Mouse (Mus musculus): ENCODE data around the gene Anapc15-ps. TPM values are rescaled to one million over a fixed set of nuclear protein-coding genes. Genes with fewer than 3 reads are reported as not detected.

Gene Anapc15-ps
- polyA plus RNA-seq, 1 experiment = not detected

DNA sequence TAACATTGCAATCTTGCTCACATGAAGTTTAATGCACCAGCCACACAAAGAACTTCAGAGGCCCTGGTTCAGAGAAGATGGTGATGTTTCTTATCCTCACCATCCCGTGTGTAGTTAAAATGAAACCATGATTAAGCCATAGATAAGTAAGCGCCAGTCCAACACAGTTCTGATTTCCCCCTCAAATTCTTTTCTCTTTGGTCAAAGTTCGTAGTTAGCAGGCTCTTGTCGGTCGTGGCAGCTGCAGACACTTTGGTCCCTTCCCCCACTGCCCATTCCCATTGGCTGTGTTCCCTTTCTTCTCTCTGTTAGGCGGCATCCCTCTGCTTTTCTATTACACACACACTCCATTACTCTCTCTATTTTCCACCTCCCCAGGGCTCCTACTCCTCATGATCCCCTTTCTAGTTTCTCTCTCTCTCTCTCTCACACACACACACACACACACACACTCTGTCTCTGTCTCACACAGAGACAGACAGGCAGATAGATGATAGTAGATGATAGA lies 14.4 kb downstream of the Anapc15-ps start:
- no peak overlapping the region for H3K27ac ChIP-seq (ENCODE audit: insufficient read depth, low read depth, low read length)
- DNase-seq = no peak
- no peak overlapping the region for H3K4me3 ChIP-seq (ENCODE audit: insufficient read depth, low read depth, low read length)
- H3K4me1 ChIP-seq (ENCODE audit: control insufficient read depth, insufficient read depth, low read length) = peaks cover 5% of the 10 kb centered on the region; the same call in 1 of the 2 replicates
- no peak for TF ChIP-seq CTCF (conservative IDR thresholded peaks at IDR 0.05; ENCODE audit: insufficient read depth, insufficient read length, low read depth, low read length)
- TF ChIP-seq POLR2A (IDR thresholded peaks at IDR 0.05; ENCODE audit: low read depth, low read length) = no peak
- no peaks in the 10 kb centered on the region for H3K27me3 ChIP-seq (replicated peaks; ENCODE audit: control insufficient read depth, insufficient read depth, low read length)
- H3K36me3 ChIP-seq (ENCODE audit: control insufficient read depth, insufficient read depth, low read length) = no peaks in the 10 kb centered on the region
- WGBS = 38% methylated on average over 6 of the region's 6 CpGs

DNA sequence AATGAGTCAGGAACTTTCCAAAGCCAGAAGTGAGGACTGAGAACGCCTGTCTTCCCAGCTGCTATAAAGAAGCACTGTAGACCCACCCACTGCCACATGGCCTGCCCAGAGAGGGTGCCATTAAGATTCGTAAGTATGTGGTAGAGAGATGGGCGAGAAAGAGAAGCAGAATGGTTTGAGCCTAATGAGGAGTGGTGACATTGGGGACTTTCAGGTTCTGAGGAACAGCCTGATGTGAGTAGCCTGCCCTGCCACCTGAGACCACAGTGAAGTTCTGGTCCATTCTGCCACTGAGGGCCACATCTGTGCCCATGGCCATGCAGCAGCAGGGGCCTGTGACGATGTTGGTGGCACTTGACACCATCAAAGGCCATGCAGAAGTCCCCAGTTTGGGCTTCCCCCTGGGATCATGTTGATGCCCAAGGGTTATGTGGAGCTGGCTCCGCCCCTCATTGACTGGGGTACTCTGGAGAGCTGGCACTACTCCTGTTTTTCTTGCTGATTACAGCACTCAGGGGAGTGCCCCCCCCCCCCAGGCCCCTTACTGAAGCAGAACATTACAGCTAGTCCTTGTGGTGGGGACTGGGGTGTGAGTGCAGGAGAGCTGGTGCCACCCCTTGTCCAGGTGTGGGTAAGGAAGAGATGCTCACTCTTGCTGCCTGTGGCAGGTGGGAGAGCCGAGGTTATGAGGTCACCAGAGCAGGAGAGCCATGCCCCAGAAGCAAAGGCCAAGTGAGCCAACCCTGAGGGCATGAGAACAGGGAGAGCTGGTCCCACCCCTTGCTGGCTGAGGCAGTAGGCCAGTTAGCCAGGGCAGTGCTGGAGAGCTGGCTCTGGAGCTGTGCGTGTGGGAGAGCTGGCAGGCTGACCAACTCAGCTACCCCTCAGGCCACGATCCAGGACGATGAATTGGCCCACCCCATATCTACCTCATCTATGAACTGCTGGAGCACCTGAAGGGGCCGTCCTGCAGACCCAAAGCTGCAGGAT lies 16.7 kb downstream of the Anapc15-ps start:
- no peaks in the 10 kb centered on the region for H3K36me3 ChIP-seq (ENCODE audit: control insufficient read depth, insufficient read depth, low read length)
- H3K4me1 ChIP-seq (ENCODE audit: control insufficient read depth, insufficient read depth, low read length) = peaks cover 5% of the 10 kb centered on the region; the same call in 1 of the 2 replicates
- peak; percentile 59 for DNase-seq
- no peak for TF ChIP-seq CTCF (conservative IDR thresholded peaks at IDR 0.05; ENCODE audit: insufficient read depth, insufficient read length, low read depth, low read length)
- H3K27ac ChIP-seq (ENCODE audit: insufficient read depth, low read depth, low read length) = no peak overlapping the region
- H3K27me3 ChIP-seq (replicated peaks; ENCODE audit: control insufficient read depth, insufficient read depth, low read length) = no peaks in the 10 kb centered on the region
- WGBS = 68% methylated on average over 10 of the region's 10 CpGs
- no peak overlapping the region for H3K4me3 ChIP-seq (ENCODE audit: insufficient read depth, low read depth, low read length)

DNA sequence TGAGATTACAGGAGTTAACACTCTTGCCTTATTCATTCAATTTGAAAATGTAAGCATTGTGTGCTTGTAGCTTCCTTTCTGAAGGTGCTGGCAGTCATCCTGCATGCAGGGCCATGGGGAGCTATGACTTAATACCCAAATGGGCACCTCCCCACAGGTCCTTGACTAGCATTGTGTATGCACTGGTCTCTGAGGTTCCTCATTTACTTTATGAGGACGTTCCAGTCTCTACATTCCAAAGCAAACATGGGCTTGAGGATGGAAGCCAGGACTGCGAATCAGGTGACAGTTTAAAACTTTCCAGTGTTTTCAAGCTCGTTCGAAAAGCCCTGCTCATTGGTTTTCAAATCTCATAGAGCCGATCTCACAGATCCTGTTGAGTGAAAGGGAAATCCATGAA lies 21.1 kb downstream of the Anapc15-ps start:
- Histone ChIP-seq H3K27me3 (replicated peaks; ENCODE audit: control insufficient read depth, insufficient read depth, low read length) (no peaks in the 10 kb centered on the region), H3K36me3 (ENCODE audit: control insufficient read depth, insufficient read depth, low read length) (no peaks in the 10 kb centered on the region), H3K4me1 (ENCODE audit: control insufficient read depth, insufficient read depth, low read length) (0 out of 2 replicates have a peak, but pooled peaks cover 1% of the 10 kb centered on the region), H3K27ac (ENCODE audit: insufficient read depth, low read depth, low read length) (no peak overlapping the region), H3K4me3 (ENCODE audit: insufficient read depth, low read depth, low read length) (no peak overlapping the region)
- TF ChIP-seq CTCF (conservative IDR thresholded peaks at IDR 0.05; ENCODE audit: insufficient read depth, insufficient read length, low read depth, low read length) = no peak
- TF ChIP-seq POLR2A (IDR thresholded peaks at IDR 0.05; ENCODE audit: low read depth, low read length) = no peak
- no peak for DNase-seq
- WGBS = 92% methylated on average over 5 of the region's 5 CpGs

DNA sequence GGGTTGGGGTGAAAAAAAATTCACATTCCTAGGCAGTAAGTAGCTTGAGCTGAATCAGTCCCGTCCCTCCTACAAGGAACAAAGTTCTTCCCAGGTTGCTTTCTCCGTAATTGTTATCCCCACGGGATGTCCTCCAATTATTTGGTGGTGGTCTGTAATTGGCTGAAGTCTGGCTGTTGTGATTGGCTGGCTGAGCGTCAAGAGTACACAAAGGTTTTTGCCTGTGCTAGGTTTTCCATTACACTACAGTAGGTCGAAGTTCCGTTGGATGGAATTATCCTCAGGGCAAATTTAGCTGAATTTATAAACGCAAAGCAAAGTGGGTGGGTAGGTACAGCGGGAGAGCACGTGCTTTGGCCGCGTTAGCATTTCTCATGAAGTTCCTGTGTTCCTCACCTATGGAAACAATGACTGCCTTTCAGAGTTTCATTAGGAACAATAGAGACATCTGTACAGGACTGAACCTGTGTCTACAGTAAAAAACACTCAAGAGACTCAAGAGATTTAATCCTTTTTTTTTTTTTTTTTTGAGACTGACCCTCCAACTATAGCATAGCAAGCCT lies 24.8 kb downstream of the Anapc15-ps start:
- 67% methylated on average over 11 of the region's 11 CpGs for WGBS
- no peaks in the 10 kb centered on the region for H3K36me3 ChIP-seq (ENCODE audit: control insufficient read depth, insufficient read depth, low read length)
- no peak overlapping the region for H3K27ac ChIP-seq (ENCODE audit: insufficient read depth, low read depth, low read length)
- no peak for TF ChIP-seq POLR2A (IDR thresholded peaks at IDR 0.05; ENCODE audit: low read depth, low read length)
- TF ChIP-seq CTCF (conservative IDR thresholded peaks at IDR 0.05; ENCODE audit: insufficient read depth, insufficient read length, low read depth, low read length) = no peak
- H3K27me3 ChIP-seq (replicated peaks; ENCODE audit: control insufficient read depth, insufficient read depth, low read length) = no peaks in the 10 kb centered on the region
- DNase-seq = peak; percentile 73
- H3K4me3 ChIP-seq (ENCODE audit: insufficient read depth, low read depth, low read length) = no peak overlapping the region
- H3K4me1 ChIP-seq (ENCODE audit: control insufficient read depth, insufficient read depth, low read length) = peaks cover 19% of the 10 kb centered on the region

DNA sequence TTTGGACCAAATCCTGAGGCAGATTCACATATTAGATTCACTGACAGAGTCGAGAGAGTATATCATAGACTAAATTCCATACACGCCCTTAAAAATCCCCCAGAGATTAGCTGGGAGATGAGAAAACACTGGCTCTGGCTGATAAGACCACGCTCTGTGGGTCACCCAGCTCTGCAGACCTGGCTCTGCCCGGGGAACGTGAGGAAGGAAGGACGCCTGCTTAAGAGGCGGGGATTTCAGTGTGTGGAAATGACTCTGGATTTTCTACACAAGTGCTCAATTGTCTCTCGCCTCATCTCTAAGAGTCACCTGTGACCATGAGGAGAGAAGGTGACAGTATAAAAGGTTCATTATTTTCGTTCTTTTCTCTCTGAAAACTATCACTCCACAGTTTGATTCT lies 26.1 kb downstream of the Anapc15-ps start:
- TF ChIP-seq POLR2A (IDR thresholded peaks at IDR 0.05; ENCODE audit: low read depth, low read length) (no peak), CTCF (conservative IDR thresholded peaks at IDR 0.05; ENCODE audit: insufficient read depth, insufficient read length, low read depth, low read length) (no peak)
- Histone ChIP-seq H3K4me3 (ENCODE audit: insufficient read depth, low read depth, low read length) (no peak overlapping the region), H3K36me3 (ENCODE audit: control insufficient read depth, insufficient read depth, low read length) (no peaks in the 10 kb centered on the region), H3K27ac (ENCODE audit: insufficient read depth, low read depth, low read length) (peak overlapping the region; percentile 71), H3K27me3 (replicated peaks; ENCODE audit: control insufficient read depth, insufficient read depth, low read length) (no peaks in the 10 kb centered on the region), H3K4me1 (ENCODE audit: control insufficient read depth, insufficient read depth, low read length) (peaks cover 21% of the 10 kb centered on the region)
- 66% methylated on average over 9 of the region's 9 CpGs for WGBS
- no peak for DNase-seq

DNA sequence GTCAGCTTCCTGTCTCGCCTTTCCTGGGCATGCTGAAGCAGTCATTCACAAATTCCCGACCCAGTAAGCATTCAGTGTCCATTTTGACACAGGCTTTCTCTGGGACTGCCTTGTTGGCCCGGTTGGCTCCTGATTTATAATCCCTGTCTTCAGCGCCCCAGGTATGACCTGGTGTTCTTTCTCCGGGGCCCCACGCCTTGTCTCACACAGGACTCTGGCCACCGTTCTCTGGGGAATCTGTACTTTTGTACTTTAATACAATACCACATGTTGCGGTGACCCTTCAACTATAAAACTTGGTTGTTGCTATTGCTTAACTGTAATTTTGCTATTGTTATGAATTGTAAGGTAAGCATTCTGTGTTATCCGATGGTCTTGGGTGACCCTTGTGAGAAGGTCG lies 26.7 kb downstream of the Anapc15-ps start:
- H3K4me3 ChIP-seq (ENCODE audit: insufficient read depth, low read depth, low read length) = no peak overlapping the region
- peak; percentile 85 for DNase-seq
- TF ChIP-seq POLR2A (IDR thresholded peaks at IDR 0.05; ENCODE audit: low read depth, low read length) (no peak), CTCF (conservative IDR thresholded peaks at IDR 0.05; ENCODE audit: insufficient read depth, insufficient read length, low read depth, low read length) (no peak)
- 45% methylated on average over 10 of the region's 10 CpGs for WGBS
- peak overlapping the region; percentile 71 for H3K27ac ChIP-seq (ENCODE audit: insufficient read depth, low read depth, low read length)
- H3K36me3 ChIP-seq (ENCODE audit: control insufficient read depth, insufficient read depth, low read length) = no peaks in the 10 kb centered on the region
- H3K27me3 ChIP-seq (replicated peaks; ENCODE audit: control insufficient read depth, insufficient read depth, low read length) = no peaks in the 10 kb centered on the region
- H3K4me1 ChIP-seq (ENCODE audit: control insufficient read depth, insufficient read depth, low read length) = peaks cover 21% of the 10 kb centered on the region

Data from kidney, adult 2 months (tissue).